Mouse (Mus musculus): ENCODE results near the gene Bckdhb. TPM values are rescaled to one million over a fixed set of nuclear protein-coding genes. Genes with fewer than 3 reads are reported as not detected.
A peak's percentile ranks its signal among the peaks of the same experiment; 100 is the strongest.
"Not testable (repeated sequence)": the region's sequence is repeated elsewhere in the genome, so short reads cannot be mapped to it uniquely, and the experiment has no call there.

The Bckdhb gene
- total RNA-seq, 2 experiments from 2014 or later: 37.8 to 40.6 TPM

- no peak for DNase-seq (ENCODE audit: low spot score in 2 of 2)
- no peak for TF ChIP-seq CTCF (conservative IDR thresholded peaks at IDR 0.05)
- Histone ChIP-seq H3K4me3 (peak overlapping the region; percentile 73), H3K27ac (peak overlapping the region; percentile 90; the same call in 1 of the 2 replicates)
Measured at GRCm38 (mm10) chr9:83925688-83926041, 720 bp downstream of the Bckdhb start.

- no peak overlapping the region for H3K4me3 ChIP-seq
- no peak for TF ChIP-seq CTCF (conservative IDR thresholded peaks at IDR 0.05)
- no peak for DNase-seq (ENCODE audit: low spot score in 2 of 2)
- H3K27ac ChIP-seq: no peak overlapping the region
Measured at GRCm38 (mm10) chr9:83926302-83926701, 1.4 kb downstream of the Bckdhb start.

GRCm38 (mm10) chr9:83939501-83939900 lies 14.6 kb downstream of the Bckdhb start:
- DNase-seq (ENCODE audit: low spot score in 2 of 2): not testable (repeated sequence)

GRCm38 (mm10) chr9:83940016-83940415 lies 15.1 kb downstream of the Bckdhb start:
- DNase-seq (ENCODE audit: low spot score in 2 of 2): no peak
- no peak overlapping the region for H3K4me3 ChIP-seq
- no peak for TF ChIP-seq CTCF (conservative IDR thresholded peaks at IDR 0.05)
- H3K27ac ChIP-seq: no peak overlapping the region

More at GRCm38 (mm10) chr9:83939501-83939900, 14.6 kb downstream of the Bckdhb start:
- H3K4me3 ChIP-seq, H3K27ac ChIP-seq: not testable (repeated sequence)

GRCm38 (mm10) chr9:83940537-83941363 lies 15.8 kb downstream of the Bckdhb start:
- Histone ChIP-seq H3K27ac (no peak overlapping the region), H3K4me3 (no peak overlapping the region)
- DNase-seq (ENCODE audit: low spot score in 2 of 2): no peak
- no peak for TF ChIP-seq CTCF (conservative IDR thresholded peaks at IDR 0.05)

GRCm38 (mm10) chr9:83951336-83951735 lies 26.4 kb downstream of the Bckdhb start:
- TF ChIP-seq CTCF (conservative IDR thresholded peaks at IDR 0.05): no peak

GRCm38 (mm10) chr9:83956632-83957314 lies 31.8 kb downstream of the Bckdhb start:
- TF ChIP-seq CTCF (conservative IDR thresholded peaks at IDR 0.05): peak; percentile 95
- no peak overlapping the region for H3K27ac ChIP-seq
- no peak overlapping the region for H3K4me3 ChIP-seq
- DNase-seq (ENCODE audit: low spot score in 2 of 2): peak; percentile 84 to 89

More at GRCm38 (mm10) chr9:83951336-83951735, 26.4 kb downstream of the Bckdhb start:
- H3K4me3 ChIP-seq: no peak overlapping the region
- no peak overlapping the region for H3K27ac ChIP-seq
- no peak for DNase-seq (ENCODE audit: low spot score in 2 of 2)

- no peak for TF ChIP-seq CTCF (conservative IDR thresholded peaks at IDR 0.05)
- no peak overlapping the region for H3K27ac ChIP-seq
- H3K4me3 ChIP-seq: no peak overlapping the region
- DNase-seq (ENCODE audit: low spot score in 2 of 2): peak; percentile 57
Measured at GRCm38 (mm10) chr9:83962098-83963086, 37.4 kb downstream of the Bckdhb start.

GRCm38 (mm10) chr9:83963296-83963695 lies 38.4 kb downstream of the Bckdhb start:
- Histone ChIP-seq H3K4me3 (no peak overlapping the region), H3K27ac (no peak overlapping the region)
- DNase-seq (ENCODE audit: low spot score in 2 of 2): no peak
- no peak for TF ChIP-seq CTCF (conservative IDR thresholded peaks at IDR 0.05)

- DNase-seq (ENCODE audit: low spot score in 2 of 2): no peak
- no peak for TF ChIP-seq CTCF (conservative IDR thresholded peaks at IDR 0.05)
- H3K4me3 ChIP-seq: no peak overlapping the region
- H3K27ac ChIP-seq: no peak overlapping the region
Measured at GRCm38 (mm10) chr9:83964376-83964775, 39.4 kb downstream of the Bckdhb start.

GRCm38 (mm10) chr9:83967439-83968050 lies 42.6 kb downstream of the Bckdhb start:
- no peak overlapping the region for H3K4me3 ChIP-seq
- no peak for DNase-seq (ENCODE audit: low spot score in 2 of 2)
- no peak for TF ChIP-seq CTCF (conservative IDR thresholded peaks at IDR 0.05)
- no peak overlapping the region for H3K27ac ChIP-seq

- Histone ChIP-seq H3K4me3 (peak overlapping the region; percentile 3; the same call in 1 of the 2 replicates), H3K27ac (peak overlapping the region; percentile 72)
- no peak for TF ChIP-seq CTCF (conservative IDR thresholded peaks at IDR 0.05)
- peak in 1 of 2 experiments; percentile 23 for DNase-seq (ENCODE audit: low spot score in 2 of 2)
Measured at GRCm38 (mm10) chr9:83969326-83969725, 44.4 kb downstream of the Bckdhb start.
